In the genomic region with DNA sequence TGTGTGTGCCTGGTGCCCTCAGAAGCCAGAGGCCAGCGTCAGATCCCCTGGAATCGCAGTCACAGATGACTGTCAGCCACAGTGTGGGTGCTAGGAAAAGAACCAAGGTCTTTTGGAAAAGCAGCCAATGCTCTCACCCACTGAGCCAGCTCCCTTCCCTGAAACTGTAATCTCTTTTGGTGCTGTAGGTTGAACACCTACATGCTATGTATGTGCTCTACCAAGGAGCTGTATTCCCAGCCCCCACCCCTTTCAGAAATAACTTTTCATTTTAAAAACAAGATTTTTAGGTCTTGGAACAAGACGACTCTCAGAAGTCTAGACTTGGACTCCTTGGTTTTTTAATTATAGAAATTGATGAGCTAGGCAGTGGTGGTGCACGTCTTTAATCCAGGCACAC, we compare ENCODE assay signal across 21 mouse cellular contexts.
"Had no signal": no experiment of that assay in that cellular context is flagged by ENCODE, and none has a peak within 500 bp of the region (broad histone marks: within the 10 kb centered on the region; RNA-seq: fewer than 3 reads in every experiment).

No protein-coding gene starts in this region.

- H3K4me3 ChIP-seq: liver, embryonic 15.5 days; lung, embryonic 15.5 days; midbrain, embryonic 10.5 days; midbrain, embryonic 12.5 days; myocyte; neural tube, embryonic 13.5 days; neural tube, embryonic 15.5 days; stomach, embryonic 15.5 days had no signal

- H3K4me2 ChIP-seq: liver, embryonic 15.5 days; lung, embryonic 15.5 days; midbrain, embryonic 12.5 days; neural tube, embryonic 13.5 days; neural tube, embryonic 15.5 days; stomach, embryonic 15.5 days had no signal

- H3K27ac ChIP-seq: liver, embryonic 15.5 days; lung, embryonic 15.5 days; midbrain, embryonic 10.5 days; midbrain, embryonic 12.5 days; neural tube, embryonic 13.5 days; neural tube, embryonic 15.5 days; stomach, embryonic 15.5 days; stomach, postnatal 0 days had no signal

- ATAC-seq: liver, postnatal 0 days; lung, postnatal 0 days; midbrain, embryonic 16.5 days had no signal

- DNase-seq: liver, postnatal 0 days; lung, adult 2 months; lung, postnatal 14 days; lung, postnatal 4 days; midbrain, embryonic 14.5 days; retina, postnatal 1 day; right cerebral cortex, adult 18-20 months; thymus, adult 18-20 months; thymus, postnatal 14 days; thymus, postnatal 36 days had no signal

- H3K9ac ChIP-seq: liver, embryonic 15.5 days; liver, postnatal 0 days; lung, embryonic 15.5 days; midbrain, embryonic 12.5 days; neural tube, embryonic 13.5 days; neural tube, embryonic 15.5 days; stomach, embryonic 15.5 days had no signal

- H3K9me3 ChIP-seq: liver, embryonic 15.5 days; lung, embryonic 15.5 days; midbrain, embryonic 10.5 days; midbrain, embryonic 12.5 days; neural tube, embryonic 13.5 days; neural tube, embryonic 15.5 days; stomach, embryonic 15.5 days had no signal

- H3K27me3 ChIP-seq: lung, embryonic 15.5 days; neural tube, embryonic 13.5 days; neural tube, embryonic 15.5 days; stomach, embryonic 15.5 days had no signal

- H3K36me3 ChIP-seq: liver, embryonic 15.5 days; lung, embryonic 15.5 days; midbrain, embryonic 10.5 days; midbrain, embryonic 12.5 days; neural tube, embryonic 13.5 days; neural tube, embryonic 15.5 days; stomach, embryonic 15.5 days had no signal
